Mouse (Mus musculus) midbrain, embryonic 10.5 days (tissue): ENCODE data around the gene Rad51b. TPM values are rescaled to one million over a fixed set of nuclear protein-coding genes. Genes with fewer than 3 reads are reported as not detected.
A peak's percentile ranks its signal among the peaks of the same experiment; 100 is the strongest.

ENCODE experiments used
- DNase-seq: peaks from one replicate; pipeline ENCODE4 v3.0.0-alpha.2; 2017; ENCODE audit warnings: low spot score
- H3K27ac ChIP-seq: fragments of 300-500 bp; sonication (generic); replicated peaks from 2 replicates; pipeline ENCODE4 v1.5.1; 2016; ENCODE audit warnings: mild to moderate bottlenecking
- H3K27me3 ChIP-seq: fragments of 300-500 bp; sonication (generic); 2 replicates; pipeline ENCODE4 v1.6.1; 2016; ENCODE audit warnings: low read depth, mild to moderate bottlenecking; ENCODE audit not compliant: poor library complexity, severe bottlenecking
- H3K36me3 ChIP-seq: fragments of 300-500 bp; sonication (generic); 2 replicates; pipeline ENCODE4 v1.6.1; 2016; ENCODE audit warnings: mild to moderate bottlenecking, moderate library complexity
- H3K4me1 ChIP-seq: fragments of 300-500 bp; sonication (generic); 2 replicates; pipeline ENCODE4 v1.6.1; 2016
- H3K4me3 ChIP-seq: fragments of 300-500 bp; sonication (generic); 2 replicates; pipeline ENCODE4 v1.5.1; 2016; ENCODE audit warnings: mild to moderate bottlenecking, moderate library complexity
- H3K9me3 ChIP-seq: fragments of 300-500 bp; sonication (generic); replicated peaks from 2 replicates; pipeline ENCODE4 v1.6.1; 2016; ENCODE audit warnings: mild to moderate bottlenecking
- WGBS: fragments of 180-500 bp; shearing (Covaris S2); methylation state at CpG from one replicate; pipeline ENCODE4 v1.1.7; 2016; 5-methylcytosine and 5-hydroxymethylcytosine counted together
- polyA plus RNA-seq: library from polyadenylated mRNA; unstranded; fragments of >200 nt; fragmentation: Nextera tagmentation; extraction: Ambion mirVana; gene quantifications from 2 replicates; pipeline ENCODE4 v1.2.1, GENCODE M21; 2016

Gene Rad51b
- polyA plus RNA-seq, 1 experiment from 2014 or later = 7.8 TPM

- WGBS = 87% methylated on average over 2 of the region's 2 CpGs
- Histone ChIP-seq H3K9me3 (no peaks in the 10 kb centered on the region), H3K4me1 (peaks cover 55% of the 10 kb centered on the region), H3K4me3 (no peak overlapping the region), H3K36me3 (no peaks in the 10 kb centered on the region), H3K27me3 (no peaks in the 10 kb centered on the region), H3K27ac (no peak overlapping the region)
- DNase-seq = no peak
These were observed 300.3 kb downstream of the Rad51b start for GRCm38 (mm10) chr12:79597351-79597750.

DNA sequence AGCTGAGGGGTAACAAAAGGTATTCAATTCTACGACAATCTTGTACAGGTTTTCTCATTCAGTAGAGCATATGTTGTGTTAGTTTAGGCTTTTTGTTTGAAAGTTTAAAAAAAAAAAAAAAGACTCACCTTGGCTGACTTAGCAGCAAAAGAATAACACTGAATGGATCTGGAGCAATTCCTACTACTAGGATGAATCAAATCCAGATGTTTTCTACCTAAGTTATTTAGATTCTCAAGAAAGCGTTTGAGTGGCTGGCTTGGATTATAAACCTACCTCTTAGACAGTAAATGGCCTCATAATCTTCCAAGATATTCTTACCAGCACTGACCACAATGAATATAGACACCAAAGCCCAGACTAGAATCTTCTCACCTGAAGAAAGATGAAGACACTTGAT, 300.7 kb downstream of the Rad51b start:
- Histone ChIP-seq H3K36me3 (no peaks in the 10 kb centered on the region), H3K4me3 (no peak overlapping the region), H3K27ac (peak overlapping the region; percentile 33; the same call in 1 of the 2 replicates), H3K4me1 (peaks cover 55% of the 10 kb centered on the region), H3K27me3 (no peaks in the 10 kb centered on the region), H3K9me3 (no peaks in the 10 kb centered on the region)
- 72% methylated on average over 2 of the region's 2 CpGs for WGBS
- no peak for DNase-seq

DNA sequence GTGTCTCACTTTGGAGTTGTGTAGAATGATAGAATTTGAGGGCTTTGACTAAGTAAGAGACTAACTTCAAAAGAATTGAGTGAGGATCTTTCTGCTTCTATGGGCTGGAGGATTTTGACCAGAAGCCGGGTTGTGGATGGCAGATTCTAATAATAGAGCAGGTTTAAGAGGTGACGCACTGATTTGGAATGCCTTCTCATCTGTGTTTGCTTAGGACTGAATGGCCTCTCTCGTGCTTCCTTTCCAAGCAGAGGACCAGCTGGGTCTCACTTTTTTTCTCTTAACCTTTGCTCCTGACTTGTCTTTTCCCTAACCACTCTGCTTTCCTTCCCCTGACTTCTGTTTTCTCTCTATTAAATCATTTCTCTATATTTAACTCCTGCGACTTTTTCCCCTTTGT, 301.4 kb downstream of the Rad51b start:
- no peaks in the 10 kb centered on the region for H3K9me3 ChIP-seq
- DNase-seq = peak; percentile 33
- 22% methylated on average over 4 of the region's 4 CpGs for WGBS
- peaks cover 53% of the 10 kb centered on the region for H3K4me1 ChIP-seq
- no peaks in the 10 kb centered on the region for H3K27me3 ChIP-seq
- no peak overlapping the region for H3K4me3 ChIP-seq
- H3K36me3 ChIP-seq = no peaks in the 10 kb centered on the region
- H3K27ac ChIP-seq = peak overlapping the region; percentile 33

GRCm38 (mm10) chr12:79598901-79599300, 301.8 kb downstream of the Rad51b start:
- peak overlapping the region; percentile 33 for H3K27ac ChIP-seq
- no peak overlapping the region for H3K4me3 ChIP-seq
- no peaks in the 10 kb centered on the region for H3K36me3 ChIP-seq
- H3K4me1 ChIP-seq = peaks cover 53% of the 10 kb centered on the region
- H3K27me3 ChIP-seq = no peaks in the 10 kb centered on the region
- 59% methylated on average over 2 of the region's 2 CpGs for WGBS
- no peak for DNase-seq
- H3K9me3 ChIP-seq = no peaks in the 10 kb centered on the region

GRCm38 (mm10) chr12:79600149-79600769, 303.2 kb downstream of the Rad51b start:
- Histone ChIP-seq H3K9me3 (no peaks in the 10 kb centered on the region), H3K27me3 (no peaks in the 10 kb centered on the region), H3K4me3 (no peak overlapping the region), H3K4me1 (peaks cover 53% of the 10 kb centered on the region), H3K27ac (peak overlapping the region; percentile 71), H3K36me3 (no peaks in the 10 kb centered on the region)
- 37% methylated on average over 11 of the region's 11 CpGs for WGBS
- peak; percentile 38 for DNase-seq

GRCm38 (mm10) chr12:79602641-79603040, 305.6 kb downstream of the Rad51b start:
- Histone ChIP-seq H3K27ac (peak overlapping the region; percentile 42; the same call in 1 of the 2 replicates), H3K4me3 (no peak overlapping the region), H3K9me3 (no peaks in the 10 kb centered on the region), H3K36me3 (no peaks in the 10 kb centered on the region), H3K27me3 (0 out of 2 replicates have a peak, but pooled peaks cover 5% of the 10 kb centered on the region), H3K4me1 (peaks cover 50% of the 10 kb centered on the region)
- WGBS = 91% methylated on average over 3 of the region's 3 CpGs
- no peak for DNase-seq

DNA sequence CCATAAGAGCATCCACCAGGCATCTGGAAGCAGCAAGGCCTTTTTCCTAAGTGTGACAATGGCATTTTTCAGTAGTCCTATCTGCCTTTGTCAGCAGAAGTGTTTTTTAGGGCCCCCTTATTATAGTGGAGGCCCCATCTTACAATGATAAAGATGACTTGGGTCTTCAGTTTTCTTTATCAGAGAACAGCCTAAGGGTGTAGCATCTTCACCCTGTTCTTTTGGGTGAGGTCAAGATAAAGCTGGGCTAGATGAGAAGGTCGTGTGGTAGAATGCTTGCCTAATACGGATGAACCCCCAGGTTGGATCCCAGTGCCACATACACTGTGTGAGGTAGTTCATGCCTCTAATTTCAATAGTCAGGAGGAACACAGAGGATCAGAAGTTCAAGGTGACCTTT, 307.8 kb downstream of the Rad51b start:
- Histone ChIP-seq H3K36me3 (no peaks in the 10 kb centered on the region), H3K27me3 (0 out of 2 replicates have a peak, but pooled peaks cover 5% of the 10 kb centered on the region), H3K27ac (no peak overlapping the region), H3K4me1 (peaks cover 49% of the 10 kb centered on the region), H3K9me3 (no peaks in the 10 kb centered on the region), H3K4me3 (no peak overlapping the region)
- DNase-seq = no peak
- 88% methylated on average over 2 of the region's 2 CpGs for WGBS

GRCm38 (mm10) chr12:79606197-79606631, 309.1 kb downstream of the Rad51b start:
- Histone ChIP-seq H3K9me3 (no peaks in the 10 kb centered on the region), H3K27ac (no peak overlapping the region), H3K4me1 (peaks cover 50% of the 10 kb centered on the region), H3K4me3 (no peak overlapping the region), H3K27me3 (peaks cover 14% of the 10 kb centered on the region), H3K36me3 (no peaks in the 10 kb centered on the region)
- no peak for DNase-seq
- 91% methylated on average over 11 of the region's 11 CpGs for WGBS

- WGBS = 46% methylated on average over 8 of the region's 8 CpGs
- peaks cover 57% of the 10 kb centered on the region for H3K4me1 ChIP-seq
- H3K36me3 ChIP-seq = no peaks in the 10 kb centered on the region
- peaks cover 21% of the 10 kb centered on the region for H3K27me3 ChIP-seq
- no peak overlapping the region for H3K4me3 ChIP-seq
- DNase-seq = peak; percentile 69
- no peaks in the 10 kb centered on the region for H3K9me3 ChIP-seq
- peak overlapping the region; percentile 70 for H3K27ac ChIP-seq
These were observed 312.4 kb downstream of the Rad51b start for GRCm38 (mm10) chr12:79609399-79610010.

GRCm38 (mm10) chr12:79610511-79611103, 313.5 kb downstream of the Rad51b start:
- Histone ChIP-seq H3K27me3 (peaks cover 21% of the 10 kb centered on the region), H3K4me3 (no peak overlapping the region), H3K36me3 (no peaks in the 10 kb centered on the region), H3K4me1 (peaks cover 65% of the 10 kb centered on the region), H3K27ac (peak overlapping the region; percentile 60), H3K9me3 (no peaks in the 10 kb centered on the region)
- no peak for DNase-seq
- WGBS = 77% methylated on average over 6 of the region's 6 CpGs

GRCm38 (mm10) chr12:79611665-79612064, 314.6 kb downstream of the Rad51b start:
- Histone ChIP-seq H3K27me3 (peaks cover 16% of the 10 kb centered on the region), H3K4me3 (no peak overlapping the region), H3K36me3 (no peaks in the 10 kb centered on the region), H3K4me1 (peaks cover 74% of the 10 kb centered on the region), H3K27ac (peak overlapping the region; percentile 83; the same call in 1 of the 2 replicates), H3K9me3 (no peaks in the 10 kb centered on the region)
- no peak for DNase-seq
- 89% methylated on average over 2 of the region's 2 CpGs for WGBS

- no peaks in the 10 kb centered on the region for H3K9me3 ChIP-seq
- peaks cover 75% of the 10 kb centered on the region for H3K4me1 ChIP-seq
- H3K27me3 ChIP-seq = peaks cover 16% of the 10 kb centered on the region
- peak overlapping the region; percentile 83 for H3K27ac ChIP-seq
- peak; percentile 87 for DNase-seq
- no peak overlapping the region for H3K4me3 ChIP-seq
- WGBS = 51% methylated on average over 14 of the region's 14 CpGs
- H3K36me3 ChIP-seq = no peaks in the 10 kb centered on the region
These were observed 315.4 kb downstream of the Rad51b start for GRCm38 (mm10) chr12:79612334-79613060.
